Comparison of ENCODE assay signal across 27 mouse cellular contexts in genomic region chr9:65536491-65536890, GRCm38 (mm10). TPM values are rescaled to one million over a fixed set of nuclear protein-coding genes. Genes with fewer than 3 reads are reported as not detected.
DNase-seq lines count a peak whose midpoint lies in the region; ATAC-seq and TF ChIP-seq lines count a peak whose summit lies in the region.
"Had no signal": no experiment of that assay in that cellular context is flagged by ENCODE, and none has a peak within 500 bp of the region (broad histone marks: within the 10 kb centered on the region; RNA-seq: fewer than 3 reads in every experiment).

No protein-coding gene starts in this region.

- no peaks in the 10 kb centered on the region for H3K9me3 ChIP-seq in heart, embryonic 10.5 days
- no peaks in the 10 kb centered on the region for H3K9me3 ChIP-seq in liver, embryonic 11.5 days (ENCODE audit: control insufficient read depth, low read length)
- H3K9me3 ChIP-seq: forebrain, embryonic 12.5 days; heart, embryonic 13.5 days; kidney, embryonic 15.5 days; limb, embryonic 10.5 days had no signal

- no peaks in the 10 kb centered on the region for H3K27me3 ChIP-seq in heart, embryonic 10.5 days (ENCODE audit: insufficient read depth, poor library complexity, severe bottlenecking)
- no peaks in the 10 kb centered on the region for H3K27me3 ChIP-seq in thymus, adult 2 months (ENCODE audit: control insufficient read depth, insufficient read depth, low read length)
- H3K27me3 ChIP-seq in liver, embryonic 11.5 days (replicated peaks; ENCODE audit: control insufficient read depth, insufficient read depth, low read length), result no peaks in the 10 kb centered on the region
- H3K27me3 ChIP-seq: forebrain, embryonic 12.5 days; heart, embryonic 13.5 days; kidney, embryonic 15.5 days had no signal

- TF ChIP-seq POLR2A in thymus, adult 2 months (IDR thresholded peaks at IDR 0.05; ENCODE audit: control insufficient read depth, extremely low read depth, insufficient read depth, low read length, poor library complexity), result no peak

- no peak overlapping the region for H3K9ac ChIP-seq in liver, embryonic 11.5 days (ENCODE audit: low read depth, low read length)
- H3K9ac ChIP-seq: forebrain, embryonic 12.5 days; heart, embryonic 13.5 days; kidney, embryonic 15.5 days had no signal

- H3K4me3 ChIP-seq in heart, embryonic 10.5 days, result no peak overlapping the region
- H3K4me3 ChIP-seq in thymus, adult 2 months (ENCODE audit: control insufficient read depth, insufficient read depth, low read length), result no peak overlapping the region
- H3K4me3 ChIP-seq in liver, embryonic 11.5 days (ENCODE audit: low read depth, low read length), result no peak overlapping the region
- no peak overlapping the region for H3K4me3 ChIP-seq in macrophage (ENCODE audit: inconsistent target)
- H3K4me3 ChIP-seq: embryonic facial prominence, embryonic 10.5 days; forebrain, embryonic 12.5 days; heart, embryonic 13.5 days; hindbrain, embryonic 10.5 days; kidney, embryonic 15.5 days; left cerebral cortex, adult 2 months; limb, embryonic 10.5 days had no signal

- WGBS in heart, embryonic 10.5 days, result 76% methylated on average over 4 of the region's 4 CpGs
- 51% methylated on average over 4 of the region's 4 CpGs for WGBS in thymus, adult 2 months
- 72% methylated on average over 4 of the region's 4 CpGs for whole genome bisulfite sequencing in liver, embryonic 11.5 days
- WGBS in macrophage (ENCODE audit: missing documents), result 73% methylated on average over 4 of the region's 4 CpGs

- H3K79me2 ChIP-seq in macrophage (ENCODE audit: inconsistent target), result no peaks in the 10 kb centered on the region; the same call in 1 of the 2 replicates

- no peak for TF ChIP-seq CTCF in thymus, adult 2 months (IDR thresholded peaks at IDR 0.05; ENCODE audit: borderline replicate concordance, control insufficient read depth, extremely low read depth, insufficient read depth, low read length, poor library complexity)

- peaks cover 4% of the 10 kb centered on the region for H3K4me1 ChIP-seq in heart, embryonic 10.5 days
- peaks cover 42% of the 10 kb centered on the region for H3K4me1 ChIP-seq in thymus, adult 2 months (replicated peaks; ENCODE audit: control insufficient read depth, insufficient read depth, low read length)
- peaks cover 7% of the 10 kb centered on the region for H3K4me1 ChIP-seq in liver, embryonic 11.5 days (replicated peaks; ENCODE audit: control insufficient read depth, insufficient read depth, low read length)
- H3K4me1 ChIP-seq: forebrain, embryonic 12.5 days had no signal

- H3K4me2 ChIP-seq in liver, embryonic 11.5 days, result no peak overlapping the region
- H3K4me2 ChIP-seq: forebrain, embryonic 12.5 days; heart, embryonic 13.5 days; kidney, embryonic 15.5 days had no signal

- 0 out of 2 replicates have a peak overlapping the region, but pooled peaks have one; percentile 18 for H3K27ac ChIP-seq in heart, embryonic 10.5 days
- peak overlapping the region; percentile 19; the same call in 1 of the 2 replicates for H3K27ac ChIP-seq in thymus, adult 2 months (ENCODE audit: control insufficient read depth, insufficient read depth, low read length)
- H3K27ac ChIP-seq in liver, embryonic 11.5 days (ENCODE audit: low read depth, low read length), result peak overlapping the region; percentile 23; the same call in 1 of the 2 replicates
- peak overlapping the region; percentile 97 for H3K27ac ChIP-seq in macrophage
- H3K27ac ChIP-seq: embryonic facial prominence, embryonic 10.5 days; forebrain, embryonic 12.5 days; heart, embryonic 13.5 days; hindbrain, embryonic 10.5 days; hindbrain, postnatal 0 days; kidney, embryonic 15.5 days; left cerebral cortex, adult 2 months; limb, embryonic 10.5 days had no signal

- H3K36me3 ChIP-seq in heart, embryonic 10.5 days, result no peaks in the 10 kb centered on the region
- no peaks in the 10 kb centered on the region for H3K36me3 ChIP-seq in thymus, adult 2 months (ENCODE audit: control insufficient read depth, insufficient read depth, low read length)
- no peaks in the 10 kb centered on the region for H3K36me3 ChIP-seq in liver, embryonic 11.5 days (ENCODE audit: control insufficient read depth, insufficient read depth, low read length)
- H3K36me3 ChIP-seq in macrophage (ENCODE audit: inconsistent target), result no peaks in the 10 kb centered on the region
- H3K36me3 ChIP-seq: embryonic facial prominence, embryonic 10.5 days; forebrain, embryonic 12.5 days; heart, embryonic 13.5 days; hindbrain, embryonic 10.5 days; kidney, embryonic 15.5 days; limb, embryonic 10.5 days had no signal

- ATAC-seq in liver, embryonic 11.5 days (replicated peaks; ENCODE audit: low FRiP score), result no peak
- ATAC-seq in erythroid progenitor cell, adult 5-6 weeks (replicated peaks; ENCODE audit: low FRiP score, poor library complexity, severe bottlenecking), result no peak
- ATAC-seq: hindbrain, postnatal 0 days; intestine, postnatal 0 days had no signal

- no peak for DNase-seq in heart, embryonic 10.5 days (ENCODE audit: low spot score)
- no peak for DNase-seq in heart, postnatal 4 days
- no peak for DNase-seq in thymus, adult 2 months
- DNase-seq in thymus, postnatal 0 days (ENCODE audit: low spot score), result no peak
- no peak for DNase-seq in liver, embryonic 11.5 days (ENCODE audit: low spot score)
- no peak for DNase-seq in adipocyte (ENCODE audit: low spot score)
- DNase-seq: cerebellum, adult 9-10 months; gastrocnemius, postnatal 25 days; kidney, postnatal 4 days; layer of hippocampus, adult 9-11 months; lung, adult 2 months; lung, postnatal 4 days; midbrain, embryonic 14.5 days; right cerebral cortex, postnatal 14 days had no signal

RNA-seq across cellular contexts. Expression of gene Ankdd1a, which starts 16.5 kb away (rescaled TPM):
- polyA plus RNA-seq in heart, embryonic 10.5 days (2016; fragmentation: Nextera tagmentation; extraction: Ambion mirVana), result not detected in 2 replicates
- total RNA-seq in heart, postnatal 4 days (2021), result not detected
- 0.15 TPM in 1 of 2 replicates, not detected in the other for polyA plus RNA-seq in thymus, adult 2 months (2012; rRNA removed)
- 0.12 TPM in 2 replicates for polyA plus RNA-seq in thymus, postnatal 0 days (2015; fragmentation: Nextera tagmentation; extraction: Ambion mirVana)
- not detected in 2 replicates for polyA plus RNA-seq in liver, embryonic 11.5 days (2014; fragmentation: Nextera tagmentation; extraction: Ambion mirVana)
- total RNA-seq in macrophage (2018; cell fraction: chromatin; rRNA removed), result 10 to 100 TPM in 10 of 26 experiments, 1 to 10 TPM in 16; 2.1 to 25.4 (median 7.0) TPM
- under 1 TPM in 16 of 26 experiments, not detected in 10; 0.07 to 0.44 (median 0.15) TPM for total RNA-seq in macrophage (2018; cell fraction: cytosol; rRNA removed)
- total RNA-seq in macrophage (2018; cell fraction: nucleus; rRNA removed), result 10 to 100 TPM in 2 of 26 experiments, 1 to 10 TPM in 21, under 1 TPM in 3; 0.52 to 18.4 (median 2.1) TPM
- 0.13 TPM in 1 of 3 replicates, not detected in the others for polyA plus RNA-seq in macrophage (2018)
- total RNA-seq in erythroid progenitor cell, adult 5-6 weeks (2015; ENCODE audit: low replicate concordance), result not detected in 2 replicates
- total RNA-seq in erythroid progenitor cell, adult 5-6 weeks (2017; ENCODE audit: low replicate concordance), result not detected in 2 replicates
- total RNA-seq: common myeloid progenitor, adult 5-6 weeks; gastrocnemius, postnatal 25 days had no signal
- polyA plus RNA-seq: embryonic facial prominence, embryonic 10.5 days; heart, embryonic 13.5 days; hindbrain, embryonic 10.5 days; intestine, postnatal 0 days; kidney, embryonic 15.5 days; limb, embryonic 10.5 days had no signal

RNA-seq across cellular contexts. Expression of gene Plekho2, which starts 43.3 kb away (rescaled TPM):
- 12.8 and 14.2 TPM in 2 replicates for polyA plus RNA-seq in heart, embryonic 10.5 days (2016; fragmentation: Nextera tagmentation; extraction: Ambion mirVana)
- 10 to 100 TPM; 17.9 to 19.4 TPM for total RNA-seq in heart, postnatal 4 days (2021)
- polyA plus RNA-seq in thymus, adult 2 months (2012; rRNA removed), result 37.9 and 38.8 TPM in 2 replicates
- 12.2 and 14.9 TPM in 2 replicates for polyA plus RNA-seq in thymus, postnatal 0 days (2015; fragmentation: Nextera tagmentation; extraction: Ambion mirVana)
- polyA plus RNA-seq in liver, embryonic 11.5 days (2014; fragmentation: Nextera tagmentation; extraction: Ambion mirVana), result 29.5 and 30.3 TPM in 2 replicates
- total RNA-seq in macrophage (2018; cell fraction: chromatin; rRNA removed), result 1,000 to 10,000 TPM in 1 of 26 experiments, 100 to 1,000 TPM in 25; 183 to 1,124 (median 419) TPM
- total RNA-seq in macrophage (2018; cell fraction: cytosol; rRNA removed), result 100 to 1,000 TPM; 261 to 438 (median 317) TPM
- total RNA-seq in macrophage (2018; cell fraction: nucleus; rRNA removed), result 1,000 to 10,000 TPM in 2 of 26 experiments, 100 to 1,000 TPM in 24; 284 to 1,133 (median 407) TPM
- 195 to 316 TPM (median 234 TPM) in 3 replicates for polyA plus RNA-seq in macrophage (2018)
- 32.3 and 42.2 TPM in 2 replicates for total RNA-seq in erythroid progenitor cell, adult 5-6 weeks (2015; ENCODE audit: low replicate concordance)
- 48.6 and 54.6 TPM in 2 replicates for total RNA-seq in erythroid progenitor cell, adult 5-6 weeks (2017; ENCODE audit: low replicate concordance)

RNA-seq across cellular contexts. Expression of gene Pif1, which starts 50.5 kb away (rescaled TPM):
- 16.7 and 17.7 TPM in 2 replicates for polyA plus RNA-seq in heart, embryonic 10.5 days (2016; fragmentation: Nextera tagmentation; extraction: Ambion mirVana)
- total RNA-seq in heart, postnatal 4 days (2021), result 1 to 10 TPM; 6.2 to 7.6 TPM
- polyA plus RNA-seq in thymus, adult 2 months (2012; rRNA removed), result 37.5 and 55.4 TPM in 2 replicates
- 14.4 and 17.4 TPM in 2 replicates for polyA plus RNA-seq in thymus, postnatal 0 days (2015; fragmentation: Nextera tagmentation; extraction: Ambion mirVana)
- polyA plus RNA-seq in liver, embryonic 11.5 days (2014; fragmentation: Nextera tagmentation; extraction: Ambion mirVana), result 16.4 and 18.0 TPM in 2 replicates
- total RNA-seq in macrophage (2018; cell fraction: chromatin; rRNA removed), result 1 to 10 TPM in 14 of 26 experiments, under 1 TPM in 3, not detected in 9; 0.42 to 7.2 (median 1.2) TPM
- 1 to 10 TPM in 1 of 26 experiments, under 1 TPM in 19, not detected in 6; 0.03 to 1.3 (median 0.27) TPM for total RNA-seq in macrophage (2018; cell fraction: cytosol; rRNA removed)
- 1 to 10 TPM in 5 of 26 experiments, under 1 TPM in 17, not detected in 4; 0.12 to 3.1 (median 0.45) TPM for total RNA-seq in macrophage (2018; cell fraction: nucleus; rRNA removed)
- 0.51 to 0.53 TPM in 2 of 3 replicates, not detected in the other for polyA plus RNA-seq in macrophage (2018)
- 75.0 and 77.1 TPM in 2 replicates for total RNA-seq in erythroid progenitor cell, adult 5-6 weeks (2015; ENCODE audit: low replicate concordance)
- 68.7 and 94.9 TPM in 2 replicates for total RNA-seq in erythroid progenitor cell, adult 5-6 weeks (2017; ENCODE audit: low replicate concordance)
- total RNA-seq: adrenal gland, adult 18-20 months; gastrocnemius, postnatal 25 days had no signal

Comparison
In these comparisons a context has a peak if more than half of its experiments do, and no peak if none do; other contexts are left out.
1. H3K27ac ChIP-seq: peak in every context shown above with its lines; median percentile 97 in macrophage; 23 in liver, embryonic 11.5 days; 19 in thymus, adult 2 months; 18 in heart, embryonic 10.5 days.
2. RNA of gene Pif1, which starts 50.5 kb away (polyA plus RNA-seq): 37.5 to 55.4 TPM in thymus, adult 2 months, 16.4 to 18.0 TPM in liver, embryonic 11.5 days, 14.4 to 17.4 TPM in thymus, postnatal 0 days and 16.7 to 17.7 TPM in heart, embryonic 10.5 days; 0.51 to 0.53 TPM in macrophage; every median in the first group is over 10 times any median in the second.